Mouse (Mus musculus) olfactory bulb, adult 2 months (tissue): ENCODE data around the gene Tenm4. TPM values are rescaled to one million over a fixed set of nuclear protein-coding genes. Genes with fewer than 3 reads are reported as not detected.

Source experiments
- H3K27ac ChIP-seq: fragments of 200-500 bp; 2 replicates; pipeline ENCODE4 v1.5.1; 2012; ENCODE audit warnings: low read depth, low read length; ENCODE audit not compliant: insufficient read depth
- H3K4me1 ChIP-seq: fragments of 200-500 bp; 2 replicates; pipeline ENCODE4 v1.6.1; 2012; ENCODE audit warnings: low read length; ENCODE audit not compliant: control insufficient read depth, insufficient read depth
- H3K4me3 ChIP-seq: fragments of 200-500 bp; 2 replicates; pipeline ENCODE4 v1.5.1; 2012; ENCODE audit warnings: mild to moderate bottlenecking, low read depth, low read length, moderate library complexity; ENCODE audit not compliant: insufficient read depth
- CTCF ChIP-seq: fragments of 200-500 bp; IDR thresholded peaks from 2 replicates; pipeline ENCODE4 v1.5.1; 2012; ENCODE audit warnings: low read depth, mild to moderate bottlenecking, low read length, moderate library complexity; ENCODE audit not compliant: insufficient read depth
- POLR2A ChIP-seq: fragments of 200-500 bp; IDR thresholded peaks from 2 replicates; pipeline ENCODE4 v1.6.1; 2012; ENCODE audit warnings: mild to moderate bottlenecking, low read depth, low read length, moderate library complexity; ENCODE audit not compliant: insufficient read depth
- WGBS: fragments of 180-500 bp; shearing (Covaris S2); methylation state at CpG from one replicate; pipeline ENCODE4 v1.1.7; 2018; 5-methylcytosine and 5-hydroxymethylcytosine counted together
- polyA plus RNA-seq: library from polyadenylated mRNA; stranded (reverse); fragments of >200 nt; gene quantifications from 2 replicates; pipeline ENCODE4 v1.2.4, GENCODE M21; 2012; ENCODE audit warnings: low replicate concordance; ENCODE audit not compliant: missing spikeins, insufficient read depth, insufficient read length

Tenm4 gene
- polyA plus RNA-seq, 1 experiment: not detected

DNA sequence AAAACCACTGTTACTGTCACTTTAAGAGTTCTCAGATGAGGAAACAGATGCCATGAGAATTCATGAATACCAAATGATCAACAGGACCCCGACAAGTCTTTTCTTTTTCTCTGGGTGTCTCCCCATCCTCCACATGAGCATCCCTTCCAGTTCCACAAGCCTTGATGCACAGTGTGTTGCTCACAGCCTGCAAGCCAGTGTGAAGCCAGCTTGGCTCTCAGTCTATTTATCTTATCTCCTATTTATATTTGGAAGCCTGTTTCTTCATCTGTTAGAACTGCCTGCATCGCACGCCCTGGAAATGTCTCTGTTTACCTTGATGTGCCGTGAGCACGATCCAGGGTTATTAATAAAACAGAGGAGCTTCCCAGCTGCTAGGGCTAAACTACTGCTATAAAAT, 169.8 kb downstream of the Tenm4 start:
- no peak for TF ChIP-seq CTCF
- TF ChIP-seq POLR2A: no peak
- Histone ChIP-seq H3K4me1 (peaks cover 11% of the 10 kb centered on the region), H3K27ac (no peak overlapping the region), H3K4me3 (no peak overlapping the region)
- 39% methylated on average over 5 of the region's 5 CpGs for WGBS

DNA sequence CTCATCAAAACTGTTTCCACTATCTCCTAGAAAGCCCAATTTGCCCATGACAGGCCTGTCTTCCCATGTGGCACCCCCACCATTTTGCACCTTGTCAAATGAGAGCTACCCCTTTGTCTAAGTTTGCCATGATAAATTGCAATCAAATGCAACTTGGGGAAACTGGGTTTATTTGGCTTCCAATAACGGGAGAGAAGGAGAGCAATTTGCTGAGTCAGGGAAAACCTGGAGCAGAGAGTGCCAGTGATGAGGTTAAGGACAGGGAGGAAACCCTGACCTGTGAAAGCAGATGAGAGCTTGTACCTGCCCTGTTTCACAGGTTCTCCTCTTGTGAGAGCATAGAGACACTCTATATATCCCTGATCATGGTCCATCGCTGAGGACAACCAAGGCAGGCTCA, 170.4 kb downstream of the Tenm4 start:
- Histone ChIP-seq H3K4me3 (no peak overlapping the region), H3K4me1 (peaks cover 11% of the 10 kb centered on the region), H3K27ac (no peak overlapping the region)
- TF ChIP-seq POLR2A (no peak), CTCF (no peak)
- 90% methylated on average over 2 of the region's 2 CpGs for WGBS

DNA sequence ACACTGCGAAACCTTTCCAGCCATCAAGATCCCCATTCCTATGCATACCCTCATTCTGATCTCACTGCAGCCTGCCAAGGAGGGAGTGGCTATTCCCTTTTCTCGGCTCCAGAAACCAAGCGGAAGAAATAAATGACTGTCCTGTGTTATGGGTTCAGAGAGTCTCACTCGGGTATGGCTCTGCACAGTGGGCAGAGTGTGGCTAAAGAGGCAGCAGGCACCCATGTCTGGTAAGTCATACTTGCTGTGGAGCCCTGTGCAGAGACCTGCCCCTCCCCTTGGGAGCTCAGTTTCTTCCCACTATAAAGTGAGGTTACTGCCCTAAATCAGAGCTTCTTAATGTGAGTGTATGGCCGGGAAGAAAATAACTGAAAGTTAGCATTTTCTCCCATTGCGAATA, 171.9 kb downstream of the Tenm4 start:
- no peak overlapping the region for H3K27ac ChIP-seq
- 62% methylated on average over 6 of the region's 6 CpGs for whole genome bisulfite sequencing
- TF ChIP-seq CTCF (no peak), POLR2A (no peak)
- peaks cover 11% of the 10 kb centered on the region for H3K4me1 ChIP-seq
- no peak overlapping the region for H3K4me3 ChIP-seq

DNA sequence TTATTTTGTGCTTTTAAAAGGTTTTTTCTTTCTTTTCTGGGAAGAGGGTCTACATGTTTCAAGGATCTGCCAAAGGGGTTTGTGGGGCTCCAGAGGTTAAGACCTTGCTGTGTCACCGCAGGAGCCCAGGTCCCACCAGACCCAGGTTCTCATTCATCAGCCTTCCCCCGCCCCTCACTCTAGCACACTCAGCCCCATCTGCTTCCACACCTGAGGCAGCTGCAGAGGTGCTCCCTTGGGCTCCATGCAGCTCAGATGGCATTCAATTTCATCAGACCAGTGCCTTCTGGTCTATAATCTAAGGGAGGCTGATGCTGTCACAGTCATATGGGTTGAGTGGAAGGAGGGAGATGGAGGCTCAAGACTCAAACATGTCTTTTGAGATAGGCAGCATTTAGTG, 172.6 kb downstream of the Tenm4 start:
- WGBS: 100% methylated on average over 2 of the region's 2 CpGs
- Histone ChIP-seq H3K4me1 (peaks cover 11% of the 10 kb centered on the region), H3K4me3 (no peak overlapping the region), H3K27ac (no peak overlapping the region)
- TF ChIP-seq CTCF (no peak), POLR2A (no peak)

DNA sequence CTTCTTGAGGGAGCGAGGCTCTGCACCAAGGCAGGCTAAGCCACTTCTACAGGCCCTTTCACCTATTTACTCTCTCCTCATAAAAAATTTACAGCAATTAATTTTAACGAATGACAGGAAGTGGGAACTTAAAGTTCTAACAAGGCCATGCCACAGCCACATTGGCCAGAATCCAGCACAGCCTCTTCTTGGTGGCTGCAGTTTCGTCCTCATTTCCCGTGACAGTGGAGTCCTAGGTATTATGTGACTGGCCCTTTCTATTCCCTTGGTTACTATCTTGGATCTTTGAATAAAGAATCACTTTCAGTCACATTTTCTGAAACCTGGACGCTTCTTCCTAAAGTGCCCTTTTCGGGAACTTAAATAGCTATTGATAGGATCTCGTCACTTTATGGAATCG, 181.6 kb downstream of the Tenm4 start:
- 84% methylated on average over 8 of the region's 8 CpGs for WGBS
- peaks cover 5% of the 10 kb centered on the region; the same call in 1 of the 2 replicates for H3K4me1 ChIP-seq
- TF ChIP-seq CTCF: no peak
- TF ChIP-seq POLR2A: no peak
- H3K4me3 ChIP-seq: no peak overlapping the region
- H3K27ac ChIP-seq: no peak overlapping the region

DNA sequence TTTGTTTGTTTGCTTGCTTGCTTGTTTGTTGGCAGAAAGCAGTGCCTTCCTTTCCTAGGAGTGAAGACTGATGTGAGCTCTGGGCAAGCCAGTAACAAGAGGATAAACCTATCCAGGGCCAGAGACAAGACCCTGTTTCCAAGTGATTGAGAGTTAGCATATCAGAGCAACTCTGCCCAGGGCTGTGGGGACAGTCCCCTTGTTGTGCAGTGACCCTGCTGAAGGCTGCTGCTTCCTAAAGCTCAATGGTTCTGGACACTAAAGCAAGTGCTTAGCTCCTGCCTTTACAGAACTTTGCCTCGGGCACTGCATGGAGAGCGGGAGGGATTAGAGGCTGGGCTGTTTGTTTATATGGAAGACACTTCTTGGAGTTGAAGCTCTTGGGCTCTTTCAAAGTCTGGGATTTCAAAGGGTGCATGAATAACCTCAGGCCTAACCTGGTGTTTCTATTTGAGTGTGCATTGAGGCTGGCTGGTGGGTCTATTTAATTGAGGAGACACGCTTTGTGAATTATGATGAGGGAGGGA, 185.3 kb downstream of the Tenm4 start:
- Histone ChIP-seq H3K4me1 (peaks cover 5% of the 10 kb centered on the region; the same call in 1 of the 2 replicates), H3K4me3 (no peak overlapping the region), H3K27ac (no peak overlapping the region)
- TF ChIP-seq CTCF (no peak), POLR2A (no peak)
- WGBS: 53% methylated on average over 2 of the region's 3 CpGs

DNA sequence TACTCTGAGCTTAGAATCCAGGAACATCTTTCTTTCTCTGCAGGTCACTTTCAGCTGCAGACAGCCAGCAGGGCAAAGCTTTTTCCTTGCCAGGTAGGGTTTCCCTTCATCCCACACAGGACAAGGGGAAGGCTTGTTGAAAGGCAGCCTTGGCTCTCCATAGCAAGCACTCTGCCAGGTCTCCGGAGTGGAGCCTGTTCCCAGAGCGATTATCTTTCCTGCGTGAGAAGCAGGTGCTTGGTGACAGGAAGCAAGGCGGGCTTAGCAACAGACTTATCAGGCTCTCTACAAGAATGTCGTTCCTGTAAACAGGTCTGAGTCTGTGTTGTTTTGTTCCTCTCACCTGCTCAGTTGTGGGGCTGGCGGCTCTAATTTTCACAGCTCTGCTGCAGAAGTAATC, 186.5 kb downstream of the Tenm4 start:
- H3K4me3 ChIP-seq: no peak overlapping the region
- H3K27ac ChIP-seq: no peak overlapping the region
- 33% methylated on average over 6 of the region's 6 CpGs for WGBS
- no peak for TF ChIP-seq CTCF
- TF ChIP-seq POLR2A: no peak
- peaks cover 5% of the 10 kb centered on the region; the same call in 1 of the 2 replicates for H3K4me1 ChIP-seq

DNA sequence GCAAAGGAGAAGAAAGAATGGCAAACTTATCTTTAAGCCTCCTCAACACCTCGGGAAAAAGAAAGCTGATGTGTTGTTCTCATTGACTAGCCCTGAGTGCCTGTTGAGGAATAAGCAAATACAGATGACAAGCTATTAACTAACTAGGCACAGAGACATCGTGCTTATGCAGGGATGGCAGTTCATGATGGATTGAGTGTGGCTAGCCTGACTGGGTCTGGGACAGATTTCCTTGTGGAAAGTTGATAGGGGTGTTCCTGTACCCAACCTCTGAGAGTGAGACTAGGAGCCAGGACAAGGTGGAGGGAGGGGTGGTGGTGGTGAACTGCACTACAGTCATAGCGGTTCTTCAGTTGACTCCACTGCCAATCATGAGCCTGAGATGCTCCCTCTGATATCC, 192.3 kb downstream of the Tenm4 start:
- WGBS: 83% methylated on average over 3 of the region's 3 CpGs
- Histone ChIP-seq H3K27ac (no peak overlapping the region), H3K4me3 (no peak overlapping the region), H3K4me1 (peaks cover 3% of the 10 kb centered on the region; the same call in 1 of the 2 replicates)
- TF ChIP-seq POLR2A (no peak), CTCF (no peak)

DNA sequence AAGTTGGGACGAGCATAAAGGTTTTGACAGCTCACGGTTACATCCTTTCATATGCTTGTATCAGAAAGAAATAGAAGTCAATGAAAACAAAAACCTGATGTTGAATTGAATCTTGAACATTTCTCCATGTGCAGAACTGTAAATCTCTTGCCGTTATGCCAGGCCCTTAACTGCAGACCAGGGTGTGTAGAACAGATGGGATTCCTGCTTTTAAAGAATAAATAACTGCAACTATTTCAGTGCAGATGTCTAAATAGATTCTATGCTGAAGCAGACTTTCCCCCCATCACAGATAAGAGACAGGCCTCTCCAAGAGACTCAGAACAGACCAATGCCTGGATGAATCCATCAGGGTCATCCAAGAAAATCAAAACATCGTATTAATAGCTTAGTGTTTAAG, 198.9 kb downstream of the Tenm4 start:
- H3K27ac ChIP-seq: no peak overlapping the region
- WGBS: 92% methylated on average over 4 of the region's 4 CpGs
- TF ChIP-seq CTCF (no peak), POLR2A (no peak)
- H3K4me1 ChIP-seq: peaks cover 7% of the 10 kb centered on the region; the same call in 1 of the 2 replicates
- H3K4me3 ChIP-seq: no peak overlapping the region
